ENCODE assay signal across 8 mouse cellular contexts in the genomic region with DNA sequence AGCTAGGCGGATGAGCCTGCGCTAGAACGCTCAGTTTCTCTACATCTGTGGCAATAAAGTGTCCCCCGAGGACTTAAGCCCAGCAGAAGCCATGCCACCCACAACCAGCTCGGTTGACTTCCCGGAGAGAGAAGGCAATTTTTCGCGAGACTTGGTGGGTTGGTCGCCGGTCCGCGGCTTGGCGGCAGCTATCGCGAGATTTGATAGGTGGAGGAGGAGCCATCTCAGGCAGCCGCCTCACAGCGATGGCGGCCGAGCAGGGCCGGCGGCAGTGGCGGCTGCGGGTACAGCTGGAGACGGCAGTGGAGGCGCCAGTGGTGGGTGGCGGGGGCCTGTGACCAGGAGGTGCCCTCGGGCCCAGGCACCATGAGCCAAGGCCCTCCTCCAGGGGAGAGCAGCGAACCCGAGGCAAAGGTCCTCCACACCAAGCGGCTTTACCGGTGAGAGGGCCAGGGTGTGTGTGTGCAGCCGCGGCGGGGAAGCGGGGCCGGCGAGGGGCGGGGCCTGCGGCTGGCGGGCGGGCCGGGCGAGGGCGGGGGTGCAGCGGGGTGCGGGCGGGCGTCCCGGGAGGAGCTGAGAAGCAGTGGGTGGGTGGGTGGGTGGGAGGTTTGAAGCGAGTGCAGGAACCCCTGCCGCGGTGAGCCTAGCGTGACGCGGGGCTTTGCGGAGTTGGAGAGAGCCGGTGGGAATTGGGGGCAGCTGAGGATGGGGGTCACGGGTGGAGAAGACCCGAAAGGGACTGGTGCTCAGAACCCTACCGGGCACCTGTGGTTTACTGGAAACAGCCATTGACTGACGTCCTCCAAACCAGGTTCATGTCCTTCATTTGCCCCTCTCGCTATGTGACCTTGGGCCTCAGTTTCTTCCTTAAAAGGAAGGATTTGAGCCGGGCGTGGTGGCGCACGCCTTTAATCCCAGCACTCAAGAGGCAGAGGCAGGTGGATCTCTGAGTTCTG. TPM values are rescaled to one million over a fixed set of nuclear protein-coding genes. Genes with fewer than 3 reads are reported as not detected.
DNase-seq lines count a peak whose midpoint lies in the region; ATAC-seq and TF ChIP-seq lines count a peak whose summit lies in the region.

A gene (minus strand): TSS at position 91 of the 956 bp plus-strand sequence.
A gene (plus strand): TSS at position 203 of the 956 bp plus-strand sequence.

- H3K4me3 ChIP-seq in E14TG2a.4 (replicated peaks; ENCODE audit: low read length): peak within 1 kb of the TSS; percentile 93
- peak within 1 kb of the TSS; percentile 85 for H3K4me3 ChIP-seq in forebrain, embryonic 13.5 days
- H3K4me3 ChIP-seq in liver, postnatal 0 days (ENCODE audit: low read depth, low read length): peak within 1 kb of the TSS; percentile 92
- peak within 1 kb of the TSS; percentile 74 for H3K4me3 ChIP-seq in neural tube, embryonic 14.5 days (ENCODE audit: low read depth, low read length)

- H3K27me3 ChIP-seq in E14TG2a.4 (ENCODE audit: insufficient read depth, low read length): peaks cover 14% of the 10 kb centered on the region
- no peaks in the 10 kb centered on the region for H3K27me3 ChIP-seq in forebrain, embryonic 13.5 days
- no peaks in the 10 kb centered on the region for H3K27me3 ChIP-seq in liver, postnatal 0 days (ENCODE audit: insufficient read depth, low read length)
- H3K27me3 ChIP-seq in neural tube, embryonic 14.5 days (ENCODE audit: control insufficient read depth, insufficient read depth, low read length): no peaks in the 10 kb centered on the region

- peak within 1 kb of the TSS; percentile 76 for H3K4me2 ChIP-seq in forebrain, embryonic 13.5 days
- H3K4me2 ChIP-seq in liver, postnatal 0 days (ENCODE audit: low read depth, low read length): peak within 1 kb of the TSS; percentile 78
- H3K4me2 ChIP-seq in neural tube, embryonic 14.5 days (ENCODE audit: low read depth, low read length): peak within 1 kb of the TSS; percentile 84

- TF ChIP-seq CTCF in E14TG2a.4 (conservative IDR thresholded peaks at IDR 0.05; ENCODE audit: low read length): no peak
- no peak for TF ChIP-seq CTCF in liver, postnatal 0 days (IDR thresholded peaks at IDR 0.05; ENCODE audit: low read depth)

- peak; percentile 97 for ATAC-seq in forebrain, embryonic 13.5 days
- ATAC-seq in liver, postnatal 0 days: peak; percentile 92
- peak; percentile 97 for ATAC-seq in neural tube, embryonic 14.5 days (ENCODE audit: low read depth)

- 4% methylated on average over 48 of the region's 66 CpGs for WGBS in forebrain, embryonic 13.5 days
- 1% methylated on average over 65 of the region's 66 CpGs for WGBS in large intestine, adult 2 months
- 1% methylated on average over 48 of the region's 66 CpGs for WGBS in liver, postnatal 0 days (ENCODE audit: insufficient replicate concordance)
- WGBS in neural tube, embryonic 14.5 days: 3% methylated on average over 49 of the region's 66 CpGs

- intact Hi-C loops in heart, postnatal 10 days (cut with DNase I): no loop called here

- no peaks in the 10 kb centered on the region for H3K9me3 ChIP-seq in E14TG2a.4 (ENCODE audit: low read length)
- H3K9me3 ChIP-seq in forebrain, embryonic 13.5 days (replicated peaks): no peaks in the 10 kb centered on the region
- no peaks in the 10 kb centered on the region for H3K9me3 ChIP-seq in liver, postnatal 0 days (ENCODE audit: low read length)
- no peaks in the 10 kb centered on the region for H3K9me3 ChIP-seq in neural tube, embryonic 14.5 days (ENCODE audit: control insufficient read depth, low read length)

- H3K27ac ChIP-seq in forebrain, embryonic 13.5 days: peak within 1 kb of the TSS; percentile 94
- peak within 1 kb of the TSS; percentile 98 for H3K27ac ChIP-seq in liver, postnatal 0 days (ENCODE audit: low read depth)
- H3K27ac ChIP-seq in neural tube, embryonic 14.5 days (ENCODE audit: low read depth, low read length): peak within 1 kb of the TSS; percentile 95

- H3K9ac ChIP-seq in forebrain, embryonic 13.5 days: peak within 1 kb of the TSS; percentile 93
- H3K9ac ChIP-seq in liver, postnatal 0 days (replicated peaks): peak within 1 kb of the TSS; percentile 90
- H3K9ac ChIP-seq in neural tube, embryonic 14.5 days (replicated peaks; ENCODE audit: low read depth, low read length): peak within 1 kb of the TSS; percentile 93

- peaks cover 41% of the 10 kb centered on the region for H3K36me3 ChIP-seq in E14TG2a.4 (ENCODE audit: insufficient read depth, low read length)
- H3K36me3 ChIP-seq in forebrain, embryonic 13.5 days (ENCODE audit: poor library complexity, severe bottlenecking): 0 out of 2 replicates have a peak, but pooled peaks cover 3% of the 10 kb centered on the region
- peaks cover 4% of the 10 kb centered on the region; the same call in 1 of the 2 replicates for H3K36me3 ChIP-seq in liver, postnatal 0 days (replicated peaks; ENCODE audit: insufficient read depth, low read length)
- H3K36me3 ChIP-seq in neural tube, embryonic 14.5 days (ENCODE audit: control insufficient read depth, insufficient read depth, low read length): no peaks in the 10 kb centered on the region

- DNase-seq in c-Kit-positive CD71-positive TER-119-positive erythroid progenitor cells, embryonic 14.5 days (ENCODE audit: low spot score): peak; percentile 93
- peak; percentile 98 for DNase-seq in heart, postnatal 10 days
- peak; percentile 81 for DNase-seq in large intestine, adult 2 months (ENCODE audit: low read depth, low spot score)
- peak; percentile 96 for DNase-seq in liver, postnatal 0 days
- peak; percentile 96 for DNase-seq in testis, postnatal 10 days (ENCODE audit: low spot score)

- peaks cover 71% of the 10 kb centered on the region for H3K4me1 ChIP-seq in E14TG2a.4 (replicated peaks; ENCODE audit: low read depth, low read length)
- H3K4me1 ChIP-seq in forebrain, embryonic 13.5 days: peaks cover 31% of the 10 kb centered on the region
- H3K4me1 ChIP-seq in liver, postnatal 0 days (ENCODE audit: insufficient read depth): peaks cover 37% of the 10 kb centered on the region
- peaks cover 15% of the 10 kb centered on the region for H3K4me1 ChIP-seq in neural tube, embryonic 14.5 days (ENCODE audit: control insufficient read depth, insufficient read depth, low read length)

- TF ChIP-seq EP300 in liver, postnatal 0 days (IDR thresholded peaks at IDR 0.05; ENCODE audit: low read depth): peak; percentile 83

RNA-seq across cellular contexts. Expression of the first gene that starts in this region (rescaled TPM):
- 2.4 and 3.0 TPM in 2 replicates for polyA plus RNA-seq in forebrain, embryonic 13.5 days (2015; fragmentation: Nextera tagmentation; extraction: Ambion mirVana)
- 1 to 10 TPM; 1.4 to 1.9 TPM for total RNA-seq in heart, postnatal 10 days (2021)
- polyA plus RNA-seq in large intestine, adult 2 months (2012; rRNA removed): 30.3 and 41.6 TPM in 2 replicates
- 1.4 TPM in 2 replicates for polyA plus RNA-seq in liver, postnatal 0 days (2015; fragmentation: Nextera tagmentation; extraction: Ambion mirVana)
- 0.90 and 0.99 TPM in 2 replicates for polyA plus RNA-seq in neural tube, embryonic 14.5 days (2014; fragmentation: Nextera tagmentation; extraction: Ambion mirVana)

RNA-seq across cellular contexts. Expression of the second gene that starts in this region (rescaled TPM):
- 62.6 and 64.0 TPM in 2 replicates for polyA plus RNA-seq in forebrain, embryonic 13.5 days (2015; fragmentation: Nextera tagmentation; extraction: Ambion mirVana)
- total RNA-seq in heart, postnatal 10 days (2021): 10 to 100 TPM; 41.1 to 46.1 TPM
- 50.2 and 69.8 TPM in 2 replicates for polyA plus RNA-seq in large intestine, adult 2 months (2012; rRNA removed)
- 9.9 and 11.8 TPM in 2 replicates for polyA plus RNA-seq in liver, postnatal 0 days (2015; fragmentation: Nextera tagmentation; extraction: Ambion mirVana)
- polyA plus RNA-seq in neural tube, embryonic 14.5 days (2014; fragmentation: Nextera tagmentation; extraction: Ambion mirVana): 47.6 and 49.0 TPM in 2 replicates

Comparison
In these comparisons a context has a peak if more than half of its experiments do, and no peak if none do; other contexts are left out.
1. Peak in every context shown above with its lines: DNase-seq, ATAC-seq, H3K4me3 ChIP-seq and H3K27ac ChIP-seq.